Mouse (Mus musculus) small intestine, adult 2 months (tissue): ENCODE measurements at regions not wholly inside any gene's neighbourhood (a gene's known extent, or its start where the extent isn't known, plus 50 kb on each side); places are given as distances from the start of the nearest gene placed in this dataset.

ENCODE experiments used
- H3K27ac ChIP-seq: fragments of 200-500 bp; 2 replicates; pipeline ENCODE4 v1.5.1; 2012; ENCODE audit warnings: low read depth, low read length, control low read depth, inconsistent platforms; ENCODE audit not compliant: insufficient read depth
- H3K27me3 ChIP-seq: fragments of 200-500 bp; 2 replicates; pipeline ENCODE4 v1.6.1; 2012; ENCODE audit warnings: mild to moderate bottlenecking, moderate library complexity, low read length, inconsistent platforms; ENCODE audit not compliant: control insufficient read depth, insufficient read depth
- H3K36me3 ChIP-seq: fragments of 200-500 bp; 2 replicates; pipeline ENCODE4 v1.6.1; 2012; ENCODE audit warnings: mild to moderate bottlenecking, low read length, control low read depth, inconsistent platforms; ENCODE audit not compliant: control insufficient read depth, insufficient read depth
- H3K4me1 ChIP-seq: fragments of 200-500 bp; 2 replicates; pipeline ENCODE4 v1.6.1; 2012; ENCODE audit warnings: low read length, inconsistent platforms, mixed read lengths; ENCODE audit not compliant: control insufficient read depth, insufficient read depth, insufficient read length
- H3K4me3 ChIP-seq: fragments of 200-500 bp; 2 replicates; pipeline ENCODE4 v1.5.1; 2012; ENCODE audit warnings: low read depth, mild to moderate bottlenecking, control low read depth, inconsistent platforms, low read length, moderate library complexity
- CTCF ChIP-seq: fragments of 200-500 bp; IDR thresholded peaks from 2 replicates; pipeline ENCODE4 v1.5.1; 2012; ENCODE audit warnings: low read depth, mild to moderate bottlenecking, control low read depth, inconsistent platforms, low read length, moderate library complexity, mixed read lengths; ENCODE audit not compliant: insufficient replicate concordance, insufficient read length; ENCODE audit errors: extremely low read depth
- POLR2A ChIP-seq: fragments of 200-500 bp; IDR thresholded peaks from 2 replicates; pipeline ENCODE4 v1.6.1; 2012; ENCODE audit warnings: low read depth, mild to moderate bottlenecking, control low read depth, inconsistent platforms, low read length, moderate library complexity
- WGBS: fragments of 180-500 bp; shearing (Covaris S2); methylation state at CpG from one replicate; pipeline ENCODE4 v1.1.7; 2018; 5-methylcytosine and 5-hydroxymethylcytosine counted together

GRCm38 (mm10) chr17:51499541-51499940, 320.4 kb upstream of the Tbc1d5 start:
- Histone ChIP-seq H3K27ac (no peak overlapping the region), H3K4me3 (no peak overlapping the region)
- 63% methylated on average over 2 of the region's 2 CpGs for WGBS

DNA sequence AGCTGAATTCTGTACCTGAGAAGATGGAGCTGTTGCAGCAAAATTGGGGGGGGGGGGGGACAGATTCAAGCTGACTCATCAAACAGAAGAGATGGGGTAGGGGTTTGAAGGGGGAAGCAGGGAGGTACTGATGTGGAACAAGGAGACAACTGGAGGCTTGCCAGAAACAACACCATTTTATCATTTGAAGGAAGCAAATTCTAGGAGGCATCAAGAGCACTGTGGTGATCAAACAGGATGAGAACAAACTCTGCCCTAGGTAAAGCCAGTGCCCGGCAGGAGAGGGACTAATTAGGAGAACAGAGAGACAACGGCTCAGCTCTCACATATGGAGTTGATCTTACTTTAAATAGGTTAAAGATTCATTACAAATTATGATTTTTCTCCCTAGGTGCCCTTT, 315.9 kb upstream of the Tbc1d5 start:
- Histone ChIP-seq H3K4me1 (no peaks in the 10 kb centered on the region), H3K27me3 (no peaks in the 10 kb centered on the region; the same call in 1 of the 2 replicates), H3K4me3 (no peak overlapping the region), H3K27ac (no peak overlapping the region), H3K36me3 (no peaks in the 10 kb centered on the region)
- no peak for TF ChIP-seq POLR2A
- TF ChIP-seq CTCF = no peak
- 79% methylated on average over 2 of the region's 2 CpGs for WGBS

More at GRCm38 (mm10) chr17:51499541-51499940, 320.4 kb upstream of the Tbc1d5 start:
- H3K27me3 ChIP-seq = no peaks in the 10 kb centered on the region
- H3K36me3 ChIP-seq = no peaks in the 10 kb centered on the region
- H3K4me1 ChIP-seq = no peaks in the 10 kb centered on the region
- TF ChIP-seq POLR2A (no peak), CTCF (no peak)

DNA sequence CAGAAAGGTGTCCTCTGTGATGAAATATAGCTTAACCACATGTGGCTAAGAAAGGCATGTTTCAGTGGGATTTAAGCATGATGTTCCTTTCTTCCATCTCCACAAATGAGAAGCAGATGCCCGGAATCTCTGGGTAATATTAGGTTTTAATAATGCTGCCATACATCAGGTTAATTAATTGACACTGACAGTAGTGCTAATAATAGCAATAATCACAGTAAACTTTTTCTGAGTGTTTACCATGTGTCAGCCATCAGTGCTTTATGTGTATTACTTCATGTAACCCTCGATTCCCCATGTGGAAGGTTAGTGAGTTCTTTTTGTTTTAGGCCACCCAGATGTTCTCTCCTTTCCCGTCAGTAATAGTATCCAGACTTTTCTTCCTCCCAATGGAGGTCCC, 310.2 kb upstream of the Tbc1d5 start:
- H3K4me1 ChIP-seq = no peaks in the 10 kb centered on the region
- no peaks in the 10 kb centered on the region for H3K36me3 ChIP-seq
- H3K27ac ChIP-seq = no peak overlapping the region
- whole genome bisulfite sequencing = 68% methylated on average over 3 of the region's 3 CpGs
- H3K4me3 ChIP-seq = no peak overlapping the region
- TF ChIP-seq POLR2A (no peak), CTCF (no peak)
- H3K27me3 ChIP-seq = no peaks in the 10 kb centered on the region; the same call in 1 of the 2 replicates

DNA sequence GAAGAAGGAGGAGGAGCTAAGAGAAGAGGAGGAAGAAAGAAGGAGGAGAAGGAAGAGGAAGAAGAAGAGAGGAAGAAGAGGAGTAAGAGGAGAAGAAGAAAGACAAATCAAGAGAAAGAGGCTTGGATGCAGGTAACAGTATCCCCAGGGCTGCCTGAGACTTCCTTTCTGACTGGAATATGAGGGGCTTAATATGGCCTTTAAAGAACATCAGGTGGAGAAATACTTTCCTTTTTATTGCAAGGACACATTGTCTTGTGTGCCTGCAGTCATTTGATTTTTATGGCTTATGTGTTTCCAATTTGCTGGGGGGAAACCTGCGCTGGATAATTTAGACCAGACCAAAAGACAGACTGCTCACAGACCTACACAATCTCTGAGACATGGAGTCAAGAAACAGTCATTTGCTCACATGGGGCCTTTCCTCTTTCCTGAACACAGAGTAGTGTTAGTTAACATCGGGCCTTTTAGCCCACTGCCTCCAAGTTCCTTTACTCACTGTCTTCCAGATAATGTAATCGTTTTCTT, 308.8 kb upstream of the Tbc1d5 start:
- H3K4me1 ChIP-seq = no peaks in the 10 kb centered on the region
- no peak overlapping the region for H3K4me3 ChIP-seq
- no peak overlapping the region for H3K27ac ChIP-seq
- H3K36me3 ChIP-seq = no peaks in the 10 kb centered on the region
- 80% methylated on average over 3 of the region's 3 CpGs for WGBS
- TF ChIP-seq CTCF = no peak
- TF ChIP-seq POLR2A = no peak
- no peaks in the 10 kb centered on the region; the same call in 1 of the 2 replicates for H3K27me3 ChIP-seq

- Histone ChIP-seq H3K36me3 (no peaks in the 10 kb centered on the region), H3K4me3 (no peak overlapping the region), H3K27ac (peak overlapping the region; percentile 10), H3K4me1 (no peaks in the 10 kb centered on the region), H3K27me3 (no peaks in the 10 kb centered on the region)
- TF ChIP-seq CTCF = no peak
- TF ChIP-seq POLR2A = no peak
- WGBS = 79% methylated on average over 7 of the region's 7 CpGs
Observed at GRCm38 (mm10) chr17:51477810-51478209, 298.7 kb upstream of the Tbc1d5 start.

DNA sequence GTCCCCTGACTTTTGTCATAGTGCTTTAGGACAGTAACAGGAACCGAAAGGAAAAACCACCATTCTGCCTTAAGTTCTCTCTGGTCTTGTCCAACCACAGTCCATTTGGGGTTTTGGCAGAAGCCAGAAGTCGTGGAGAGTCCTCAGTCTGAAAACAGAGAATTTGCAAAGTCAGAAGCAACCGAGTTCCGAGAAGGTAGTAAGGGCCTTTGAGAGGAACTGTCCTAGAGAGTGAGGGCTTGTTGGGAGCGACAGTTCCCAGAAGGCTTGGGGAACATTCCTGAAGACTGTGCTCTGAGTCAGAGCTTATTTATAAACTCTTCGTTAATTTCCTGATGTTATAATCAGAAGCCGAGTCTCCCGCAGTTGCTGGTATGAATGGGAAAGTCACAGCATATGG, 298.3 kb upstream of the Tbc1d5 start:
- Histone ChIP-seq H3K36me3 (no peaks in the 10 kb centered on the region), H3K4me3 (no peak overlapping the region), H3K27me3 (no peaks in the 10 kb centered on the region), H3K27ac (peak overlapping the region; percentile 10; the same call in 1 of the 2 replicates), H3K4me1 (no peaks in the 10 kb centered on the region)
- TF ChIP-seq CTCF (no peak), POLR2A (no peak)
- 80% methylated on average over 8 of the region's 8 CpGs for WGBS

- WGBS = 63% methylated on average over 5 of the region's 5 CpGs
- no peak overlapping the region for H3K27ac ChIP-seq
- TF ChIP-seq CTCF (no peak), POLR2A (no peak)
Observed at GRCm38 (mm10) chr17:51462137-51462880, 283.2 kb upstream of the Tbc1d5 start.

More at GRCm38 (mm10) chr17:51462137-51462880, 283.2 kb upstream of the Tbc1d5 start:
- H3K4me1 ChIP-seq = no peaks in the 10 kb centered on the region
- no peak overlapping the region for H3K4me3 ChIP-seq
- no peaks in the 10 kb centered on the region for H3K27me3 ChIP-seq
- no peaks in the 10 kb centered on the region for H3K36me3 ChIP-seq
